Mouse (Mus musculus) heart, embryonic 14.5 days (tissue): Measurements from ENCODE around the gene Gm21970. TPM values are rescaled to one million over a fixed set of nuclear protein-coding genes. Genes with fewer than 3 reads are reported as not detected.
A peak's percentile ranks its signal among the peaks of the same experiment; 100 is the strongest.

Experiments
- ATAC-seq: fragments of 200-750 bp; cut with Nextera tagmentation; 2 replicates; pipeline ENCODE4 v1.8.0; 2017; ENCODE audit warnings: low read depth, moderate TSS enrichment; ENCODE audit not compliant: insufficient number of reproducible peaks, insufficient read depth, low FRiP score
- H3K27ac ChIP-seq, 2 experiments: fragments of 200-500 bp in 1 of 2; fragments of 300-500 bp in 1 of 2; sonication (generic) in 1 of 2; replicated peaks in 1 of 2; 2 replicates each; pipeline ENCODE4 v1.5.1; 2012 to 2014; ENCODE audit warnings: low read depth in 2 of 2, low read length in 2 of 2, control low read depth in 1 of 2, mild to moderate bottlenecking in 1 of 2, mixed read lengths in 1 of 2; ENCODE audit not compliant: control insufficient read depth in 1 of 2, insufficient read depth in 1 of 2
- H3K27me3 ChIP-seq: fragments of 300-500 bp; sonication (generic); 2 replicates; pipeline ENCODE4 v1.6.1; 2014; ENCODE audit warnings: mild to moderate bottlenecking, low read length, control low read depth; ENCODE audit not compliant: control insufficient read depth, insufficient read depth
- H3K36me3 ChIP-seq: fragments of 300-500 bp; sonication (generic); 2 replicates; pipeline ENCODE4 v1.6.1; 2014; ENCODE audit warnings: mild to moderate bottlenecking, control low read depth, low read length, mixed read lengths; ENCODE audit not compliant: control insufficient read depth, insufficient read depth
- H3K4me1 ChIP-seq, 2 experiments: fragments of 200-500 bp in 1 of 2; fragments of 300-500 bp in 1 of 2; sonication (generic) in 1 of 2; 2 replicates each; pipeline ENCODE4 v1.6.1; 2012 to 2014; ENCODE audit warnings: low read length in 2 of 2, control low read depth in 1 of 2, mixed read lengths in 1 of 2; ENCODE audit not compliant: control insufficient read depth in 2 of 2, insufficient read depth in 2 of 2
- H3K4me2 ChIP-seq: fragments of 300-500 bp; sonication (generic); 2 replicates; pipeline ENCODE4 v1.6.1; 2014; ENCODE audit warnings: mild to moderate bottlenecking, low read length
- H3K4me3 ChIP-seq, 2 experiments: fragments of 200-500 bp in 1 of 2; fragments of 300-500 bp in 1 of 2; sonication (generic) in 1 of 2; 2 replicates each; pipeline ENCODE4 v1.5.1; 2012 to 2014; ENCODE audit warnings: low read length in 2 of 2, mild to moderate bottlenecking in 2 of 2, control low read depth in 1 of 2, low read depth in 1 of 2, moderate library complexity in 1 of 2; ENCODE audit not compliant: control insufficient read depth in 1 of 2, insufficient read depth in 1 of 2
- H3K9ac ChIP-seq: fragments of 300-500 bp; sonication (generic); 2 replicates; pipeline ENCODE4 v1.6.1; 2014; ENCODE audit warnings: mild to moderate bottlenecking, low read length
- H3K9me3 ChIP-seq: fragments of 300-500 bp; sonication (generic); 2 replicates; pipeline ENCODE4 v1.6.1; 2016; ENCODE audit warnings: low read length, control low read depth; ENCODE audit not compliant: control insufficient read depth
- WGBS: fragments of 180-500 bp; shearing (Covaris S2); extraction: QIAGEN DNeasy Blood & Tissue Kit; methylation state at CpG from one replicate; pipeline ENCODE4 v1.1.7; 2014; 5-methylcytosine and 5-hydroxymethylcytosine counted together
- polyA plus RNA-seq: library from polyadenylated mRNA; unstranded; fragments of >200 nt; fragmentation: Nextera tagmentation; extraction: Ambion mirVana; gene quantifications from 2 replicates; pipeline ENCODE4 v1.2.1, GENCODE M21; 2014

The Gm21970 gene
- polyA plus RNA-seq, 1 experiment from 2014 or later: not detected

- Histone ChIP-seq H3K36me3 (peaks cover 6% of the 10 kb centered on the region; the same call in 1 of the 2 replicates), H3K4me3 (peak within 1 kb of the TSS; percentile 70 to 81), H3K27me3 (no peaks in the 10 kb centered on the region), H3K4me1 (peaks cover under 1 to 12% of the 10 kb centered on the region in 2 experiments), H3K4me2 (peak within 1 kb of the TSS; percentile 64), H3K9me3 (no peaks in the 10 kb centered on the region), H3K9ac (peak within 1 kb of the TSS; percentile 83), H3K27ac (peak within 1 kb of the TSS; percentile 93 to 96)
- under 1% methylated on average over 60 of the region's 62 CpGs for WGBS
- peak; percentile 81 for ATAC-seq
These were observed 18.7 kb upstream of the Gm21970 start, which contains the start of gene Ifnar2 for GRCm38 (mm10) chr16:91372577-91373472. TSS of gene Ifnar2 (plus strand) at chr16:91372783.

- Histone ChIP-seq H3K27ac (peak overlapping the region; percentile 93 to 96), H3K4me1 (peaks cover 7 to 16% of the 10 kb centered on the region in 2 experiments), H3K27me3 (no peaks in the 10 kb centered on the region), H3K36me3 (peaks cover 6% of the 10 kb centered on the region; the same call in 1 of the 2 replicates), H3K9me3 (no peaks in the 10 kb centered on the region), H3K4me2 (peak overlapping the region; percentile 64), H3K9ac (peak overlapping the region; percentile 83), H3K4me3 (peak overlapping the region; percentile 70 to 81)
- 34% methylated on average over 13 of the region's 13 CpGs for WGBS
- ATAC-seq: no peak
These were observed 17.9 kb upstream of the Gm21970 start for GRCm38 (mm10) chr16:91373473-91374252.

- peak overlapping the region; percentile 64 for H3K4me2 ChIP-seq
- 34% methylated on average over 3 of the region's 3 CpGs for WGBS
- peak overlapping the region in 1 of 2 experiments; percentile 70; a peak in 2 of 4 replicates for H3K4me3 ChIP-seq
- H3K4me1 ChIP-seq: peaks cover 9 to 22% of the 10 kb centered on the region in 2 experiments
- H3K36me3 ChIP-seq: peaks cover 6% of the 10 kb centered on the region; the same call in 1 of the 2 replicates
- H3K27ac ChIP-seq: peak overlapping the region in 1 of 2 experiments; percentile 96; a peak in 1 of 4 replicates
- no peak for ATAC-seq
- peak overlapping the region; percentile 83 for H3K9ac ChIP-seq
- no peaks in the 10 kb centered on the region for H3K9me3 ChIP-seq
- no peaks in the 10 kb centered on the region for H3K27me3 ChIP-seq
These were observed 17.3 kb upstream of the Gm21970 start for GRCm38 (mm10) chr16:91374253-91374634.

GRCm38 (mm10) chr16:91376701-91377100, 14.8 kb upstream of the Gm21970 start:
- Histone ChIP-seq H3K36me3 (peaks cover 6% of the 10 kb centered on the region; the same call in 1 of the 2 replicates), H3K4me3 (no peak overlapping the region), H3K9ac (no peak overlapping the region), H3K27ac (no peak overlapping the region), H3K27me3 (no peaks in the 10 kb centered on the region), H3K9me3 (no peaks in the 10 kb centered on the region), H3K4me1 (peaks cover 14 to 27% of the 10 kb centered on the region in 2 experiments), H3K4me2 (no peak overlapping the region)
- no peak for ATAC-seq
- WGBS: 92% methylated on average over 10 of the region's 10 CpGs

GRCm38 (mm10) chr16:91378431-91378986, 13.0 kb upstream of the Gm21970 start:
- Histone ChIP-seq H3K4me2 (peak overlapping the region; percentile 56), H3K9me3 (no peaks in the 10 kb centered on the region), H3K4me1 (peaks cover 14 to 26% of the 10 kb centered on the region in 2 experiments), H3K27me3 (no peaks in the 10 kb centered on the region), H3K4me3 (peak overlapping the region in 1 of 2 experiments; percentile 22; a peak in 1 of 4 replicates), H3K27ac (peak overlapping the region in 1 of 2 experiments; percentile 76; a peak in 2 of 4 replicates), H3K9ac (peak overlapping the region; percentile 49; the same call in 1 of the 2 replicates), H3K36me3 (peaks cover 11% of the 10 kb centered on the region)
- no peak for ATAC-seq
- WGBS: 43% methylated on average over 17 of the region's 17 CpGs

- WGBS: 19% methylated on average over 9 of the region's 9 CpGs
- peak overlapping the region; percentile 62 to 76 for H3K27ac ChIP-seq
- H3K4me3 ChIP-seq: peak overlapping the region in 1 of 2 experiments; percentile 22; a peak in 1 of 4 replicates
- peaks cover 15% of the 10 kb centered on the region for H3K36me3 ChIP-seq
- peak overlapping the region; percentile 56 for H3K4me2 ChIP-seq
- no peaks in the 10 kb centered on the region for H3K9me3 ChIP-seq
- no peak for ATAC-seq
- H3K27me3 ChIP-seq: no peaks in the 10 kb centered on the region
- peaks cover 14 to 22% of the 10 kb centered on the region in 2 experiments for H3K4me1 ChIP-seq
- peak overlapping the region; percentile 49; the same call in 1 of the 2 replicates for H3K9ac ChIP-seq
These were observed 12.5 kb upstream of the Gm21970 start for GRCm38 (mm10) chr16:91378991-91379390.

- no peaks in the 10 kb centered on the region for H3K9me3 ChIP-seq
- H3K27ac ChIP-seq: peak overlapping the region; percentile 62 to 76
- no peak for ATAC-seq
- 35% methylated on average over 3 of the region's 3 CpGs for WGBS
- H3K9ac ChIP-seq: no peak overlapping the region
- peak overlapping the region; percentile 56 for H3K4me2 ChIP-seq
- H3K36me3 ChIP-seq: peaks cover 20% of the 10 kb centered on the region
- no peaks in the 10 kb centered on the region for H3K27me3 ChIP-seq
- peaks cover 14 to 17% of the 10 kb centered on the region in 2 experiments for H3K4me1 ChIP-seq
- H3K4me3 ChIP-seq: no peak overlapping the region
These were observed 12.1 kb upstream of the Gm21970 start for GRCm38 (mm10) chr16:91379412-91379811.
